Mouse (Mus musculus) G1E (cell line): ENCODE data around the gene Cir1. TPM values are rescaled to one million over a fixed set of nuclear protein-coding genes. Genes with fewer than 3 reads are reported as not detected.

ENCODE experiments used
- ATAC-seq: 2 replicates; pipeline ENCODE4 v1.8.0; 2016; ENCODE audit warnings: mild to moderate bottlenecking; ENCODE audit not compliant: insufficient number of reproducible peaks, poor library complexity, low FRiP score, severe bottlenecking; ENCODE audit errors: extremely low read depth
- DNase-seq: peaks from one replicate; pipeline ENCODE4 v3.0.0; 2012; ENCODE audit warnings: low spot score
- H3K27me3 ChIP-seq: 2 replicates; pipeline ENCODE4 v1.6.1; 2012; ENCODE audit warnings: mild to moderate bottlenecking, low read length, inconsistent platforms; ENCODE audit not compliant: insufficient read depth
- H3K36me3 ChIP-seq: replicated peaks from 2 replicates; pipeline ENCODE3; 2012; ENCODE audit warnings: mild to moderate bottlenecking, inconsistent platforms
- H3K4me1 ChIP-seq: 2 replicates; pipeline ENCODE4 v1.6.1; 2012; ENCODE audit warnings: low read depth, low read length, inconsistent platforms, mixed read lengths; ENCODE audit not compliant: insufficient read depth
- H3K4me3 ChIP-seq: 2 replicates; pipeline ENCODE4 v1.5.1; 2012; ENCODE audit warnings: low read depth, mild to moderate bottlenecking, inconsistent platforms, low read length, moderate library complexity, mixed read lengths
- H3K9me3 ChIP-seq: replicated peaks from 2 replicates; pipeline ENCODE4 v1.6.1; 2012; ENCODE audit warnings: inconsistent platforms
- CTCF ChIP-seq: IDR thresholded peaks from 2 replicates; pipeline ENCODE4 v1.5.1; 2012; ENCODE audit warnings: low read depth, low read length, inconsistent platforms, mixed read lengths
- GATA1 ChIP-seq: IDR thresholded peaks from 2 replicates; pipeline ENCODE4 v1.6.1; 2012; ENCODE audit warnings: borderline replicate concordance, low read length, inconsistent platforms, mixed read lengths
- GATA2 ChIP-seq: IDR thresholded peaks from 2 replicates; pipeline ENCODE4 v1.6.1; 2012; ENCODE audit warnings: low read depth, low read length, inconsistent platforms, borderline replicate concordance
- POLR2AphosphoS5 ChIP-seq: IDR thresholded peaks from 2 replicates; pipeline ENCODE4 v1.6.1; 2012; ENCODE audit warnings: low read depth, low read length, inconsistent platforms; ENCODE audit not compliant: insufficient replicate concordance
- TAL1 ChIP-seq: conservative IDR thresholded peaks from 2 replicates; pipeline ENCODE4 v1.6.1; 2012; ENCODE audit warnings: low read depth, low read length, inconsistent platforms, mixed read lengths
- polyA plus RNA-seq: library from polyadenylated mRNA; stranded (reverse); fragments of >175 nt; gene quantifications from 2 replicates; pipeline ENCODE4 v1.2.3, GENCODE M21; 2012
- total RNA-seq, 2 experiments: library from RNA; stranded (forward) in 1 of 2; stranded (reverse) in 1 of 2; fragments of 200-1000 nt in 1 of 2; fragments of >200 nt in 1 of 2; fragmentation: Nextera tagmentation in 1 of 2; gene quantifications; 2 replicates each; pipeline ENCODE4 v1.2.3; 2014 to 2017

Gene Cir1
- total and polyA plus RNA-seq, 3 experiments, result 11.9 to 27.2 (median 21.7) TPM

GRCm38 (mm10) chr2:73241299-73241698 is 71.2 kb downstream of the Cir1 start:
- ATAC-seq, result no peak
- H3K27me3 ChIP-seq, result peaks cover 20% of the 10 kb centered on the region
- no peak for DNase-seq
- H3K36me3 ChIP-seq, result no peaks in the 10 kb centered on the region
- TF ChIP-seq POLR2AphosphoS5 (no peak), GATA2 (no peak), CTCF (no peak), TAL1 (no peak), GATA1 (no peak)
- no peaks in the 10 kb centered on the region; the same call in 1 of the 2 replicates for H3K4me1 ChIP-seq
- H3K4me3 ChIP-seq, result no peak overlapping the region
- no peaks in the 10 kb centered on the region for H3K9me3 ChIP-seq

Other genes with a start within 250 kb of the Cir1 start
- 180 and 192 TPM in 2 replicates for gene Ola1, start 93.8 kb downstream of the Cir1 start, total RNA-seq (2014; fragmentation: Nextera tagmentation)
- gene Ola1, start 93.8 kb downstream of the Cir1 start, total RNA-seq (2017), result 108 and 124 TPM in 2 replicates
- 47.1 and 59.0 TPM in 2 replicates for gene Ola1, start 93.8 kb downstream of the Cir1 start, polyA plus RNA-seq
- gene Sp9, start 40.8 kb downstream of the Cir1 start, total RNA-seq (2014; fragmentation: Nextera tagmentation), result 0.23 TPM in 1 of 2 replicates, not detected in the other
- gene Sp9, start 40.8 kb downstream of the Cir1 start, total RNA-seq (2017), result 0.27 and 0.35 TPM in 2 replicates
- gene Sp9, start 40.8 kb downstream of the Cir1 start, polyA plus RNA-seq, result 0.43 and 0.65 TPM in 2 replicates
- gene Scrn3, start 100 bp downstream of the Cir1 start, total RNA-seq (2014; fragmentation: Nextera tagmentation), result 53.1 and 58.5 TPM in 2 replicates
- 29.4 and 42.1 TPM in 2 replicates for gene Scrn3, start 100 bp downstream of the Cir1 start, total RNA-seq (2017)
- 2.3 and 2.8 TPM in 2 replicates for gene Scrn3, start 100 bp downstream of the Cir1 start, polyA plus RNA-seq
- gene Gpr155, start 73.9 kb upstream of the Cir1 start, total RNA-seq (2014; fragmentation: Nextera tagmentation), result 5.7 and 6.0 TPM in 2 replicates
- 3.7 and 5.3 TPM in 2 replicates for gene Gpr155, start 73.9 kb upstream of the Cir1 start, total RNA-seq (2017)
- 0.48 and 0.67 TPM in 2 replicates for gene Gpr155, start 73.9 kb upstream of the Cir1 start, polyA plus RNA-seq
- 2.2 and 50.6 TPM in 2 replicates for gene Wipf1, start 217.0 kb upstream of the Cir1 start, total RNA-seq (2014; fragmentation: Nextera tagmentation)
- gene Wipf1, start 217.0 kb upstream of the Cir1 start, total RNA-seq (2017), result 0.70 and 0.98 TPM in 2 replicates
- 7.1 and 9.1 TPM in 2 replicates for gene Wipf1, start 217.0 kb upstream of the Cir1 start, polyA plus RNA-seq